Mouse (Mus musculus) left cerebral cortex, postnatal 36 days (tissue): Measurements from ENCODE around the gene Ddx18. TPM values are rescaled to one million over a fixed set of nuclear protein-coding genes. Genes with fewer than 3 reads are reported as not detected.

Experiments used
- DNase-seq, 2 experiments: peaks; one replicate each; pipeline ENCODE4 v3.0.0; 2021 to 2022; ENCODE audit warnings: low spot score in 2 of 2, mixed read lengths in 1 of 2
- intact Hi-C: fragments of 180-260 bp; cut with DNase I; formaldehyde crosslinking; loops from one replicate; pipeline ENCODE4 v1.15.1; 2025
- total RNA-seq, 2 experiments: library from RNA; stranded (reverse); gene quantifications; 2 replicates each; pipeline ENCODE4 v1.2.3; 2021

Gene Ddx18
- total RNA-seq = 10 to 100 TPM; 24.0 to 27.5 TPM

DNA sequence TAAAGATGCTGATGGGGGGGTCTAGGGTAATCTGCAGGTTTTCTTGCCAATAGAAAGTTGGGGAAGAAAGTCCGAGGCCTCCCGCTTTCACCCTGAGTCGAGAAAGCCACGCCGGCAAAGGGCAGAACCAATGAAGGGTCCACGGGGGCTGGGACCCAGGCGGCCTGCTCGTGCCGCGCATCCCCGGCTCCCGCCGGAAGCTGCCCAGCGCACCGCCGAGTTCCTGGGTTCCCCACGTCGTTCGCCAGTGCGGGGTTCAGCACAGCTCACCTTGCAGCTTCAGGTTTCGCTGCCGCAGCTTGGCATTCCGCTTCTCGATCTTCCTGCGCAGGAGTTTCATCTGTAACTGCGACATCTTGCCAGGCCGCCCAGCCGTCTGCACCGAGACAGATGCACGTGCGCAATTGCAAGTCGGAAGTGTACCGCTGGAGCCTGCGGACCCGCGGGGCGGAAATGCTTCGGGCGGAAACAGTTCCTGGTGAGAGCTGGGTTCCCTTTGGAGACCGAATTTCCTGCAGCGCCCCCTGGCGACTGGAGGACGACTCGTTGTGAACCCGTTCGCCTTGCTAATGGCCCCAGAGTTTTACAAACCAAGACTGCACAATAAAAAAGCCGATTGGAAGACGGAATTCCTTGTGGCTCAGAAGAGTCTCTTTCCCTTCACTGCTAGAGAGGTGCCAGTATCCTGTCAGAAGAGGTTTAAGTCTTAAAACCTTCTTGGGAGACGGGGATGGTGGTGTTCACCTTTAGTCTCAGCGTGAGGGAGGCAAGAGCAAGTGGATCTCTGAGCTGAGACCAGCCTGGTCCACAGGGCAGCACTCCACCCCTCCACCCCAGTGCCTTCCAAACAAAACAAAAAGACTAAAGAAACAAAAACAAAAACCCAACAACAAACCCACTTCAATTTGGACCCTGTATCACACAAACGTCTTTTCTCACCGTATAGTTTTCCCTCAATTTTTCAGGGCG lies at the start of gene Ddx18:
Gene Ddx18, minus strand, starts transcription at position 469 of the 969 bp plus-strand sequence.
- intact Hi-C loops = no loop called here
- peak; percentile 96 to 97 for DNase-seq

DNA sequence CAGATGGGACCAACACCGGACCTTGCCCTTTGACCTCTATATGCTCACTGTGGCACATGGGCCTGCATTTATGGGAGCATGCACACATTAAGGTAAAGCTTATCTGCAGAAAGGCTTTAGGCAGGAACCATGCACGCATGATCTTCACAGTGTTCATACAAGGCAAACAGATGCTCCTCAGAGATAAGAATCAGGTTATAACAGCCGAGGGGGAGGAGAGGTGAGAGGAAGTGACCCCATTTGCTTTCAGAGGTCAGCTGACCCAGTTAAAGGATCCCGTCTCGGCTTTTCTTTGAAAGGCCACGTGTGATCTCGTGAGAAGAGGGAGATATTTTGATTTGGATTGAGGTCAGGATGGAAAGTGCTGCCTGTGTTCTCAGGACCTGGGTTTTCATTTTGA lies 40.2 kb upstream of the Ddx18 start:
- intact Hi-C loops = no loop called here
- no peak for DNase-seq

DNA sequence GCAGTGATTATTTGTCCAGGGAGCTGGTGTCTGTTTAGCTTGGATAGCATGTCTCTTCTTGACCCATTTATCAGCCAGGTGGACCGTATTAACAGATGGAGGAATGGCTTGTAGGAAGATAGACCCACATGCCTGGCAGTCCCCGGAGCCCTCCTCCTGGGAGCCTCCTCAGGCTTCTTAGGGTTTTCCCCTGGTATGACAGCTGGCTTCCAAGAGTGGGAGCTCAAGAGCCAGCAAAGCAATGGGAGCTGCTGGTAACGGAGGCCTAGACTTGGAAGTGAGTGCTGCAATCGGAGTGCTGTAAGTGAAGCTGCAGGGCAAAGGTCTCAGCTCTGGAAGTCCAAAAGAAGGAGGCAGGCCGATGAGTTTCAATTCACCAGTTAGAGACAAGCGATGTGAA lies 37.3 kb upstream of the Ddx18 start:
- intact Hi-C loops = no loop called here
- DNase-seq = peak; percentile 18 to 29

DNA sequence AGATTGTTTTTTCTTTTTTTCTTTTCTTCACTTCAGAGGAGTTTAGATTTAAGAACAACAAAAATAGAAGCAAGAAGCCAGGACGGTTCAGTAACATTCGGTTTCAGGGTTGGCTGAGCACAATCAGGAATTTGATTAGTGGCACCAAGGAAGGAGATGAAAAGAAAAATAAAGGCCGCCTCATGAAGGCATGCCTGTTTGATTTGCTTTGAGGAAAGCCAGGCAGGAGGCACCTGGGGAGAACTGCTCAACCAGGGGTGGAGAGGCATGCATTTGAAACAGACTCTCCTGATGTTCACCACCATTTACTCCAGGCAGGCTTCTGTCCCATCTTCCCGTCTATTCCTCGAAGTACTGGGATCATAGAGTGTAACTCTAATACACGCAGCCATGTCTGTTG lies 34.1 kb upstream of the Ddx18 start:
- DNase-seq = no peak
- intact Hi-C loops = no loop called here

DNA sequence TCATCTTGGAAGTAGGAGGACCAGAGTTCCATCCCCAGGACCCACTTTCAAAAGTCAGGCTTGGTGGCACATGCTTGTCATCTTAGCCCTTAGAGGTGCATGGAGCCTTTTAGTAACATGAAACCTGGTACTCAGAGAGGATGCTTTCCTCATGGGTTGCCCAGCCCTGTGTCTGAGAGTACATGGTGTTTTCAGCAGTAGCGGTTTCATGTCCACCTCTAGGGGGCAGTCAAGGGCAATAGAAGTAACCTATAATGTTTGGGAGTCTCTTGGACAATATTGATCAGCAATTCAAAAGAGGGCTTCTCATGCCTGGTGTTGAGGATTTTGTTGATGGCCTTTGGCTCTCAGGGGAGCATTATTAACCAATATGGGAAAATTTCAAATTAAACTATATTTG lies 33.3 kb upstream of the Ddx18 start:
- intact Hi-C loops = no loop called here

DNA sequence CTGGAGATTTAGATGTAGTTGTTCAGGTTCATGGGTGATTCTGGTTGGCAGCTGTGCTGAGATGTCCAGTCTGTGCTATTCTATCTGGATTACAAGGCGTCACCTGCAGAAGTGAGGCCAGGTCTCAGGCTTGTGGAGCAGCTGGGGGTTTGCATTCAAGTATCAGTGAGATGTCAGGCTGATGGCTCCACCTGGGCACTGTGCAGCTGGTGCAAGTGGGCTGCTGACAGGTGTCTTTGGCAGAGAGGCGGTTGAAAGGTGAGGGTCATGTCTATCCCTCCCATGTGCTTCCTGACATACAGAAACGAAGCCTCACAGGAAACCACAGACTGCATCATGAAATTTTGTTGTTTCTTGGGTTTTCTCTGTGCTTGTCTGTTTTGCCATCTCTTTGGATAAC lies 30.6 kb upstream of the Ddx18 start:
- intact Hi-C loops = no loop called here
- no peak for DNase-seq

More for the DNA sequence above, 33.3 kb upstream of the Ddx18 start:
- DNase-seq = no peak

DNA sequence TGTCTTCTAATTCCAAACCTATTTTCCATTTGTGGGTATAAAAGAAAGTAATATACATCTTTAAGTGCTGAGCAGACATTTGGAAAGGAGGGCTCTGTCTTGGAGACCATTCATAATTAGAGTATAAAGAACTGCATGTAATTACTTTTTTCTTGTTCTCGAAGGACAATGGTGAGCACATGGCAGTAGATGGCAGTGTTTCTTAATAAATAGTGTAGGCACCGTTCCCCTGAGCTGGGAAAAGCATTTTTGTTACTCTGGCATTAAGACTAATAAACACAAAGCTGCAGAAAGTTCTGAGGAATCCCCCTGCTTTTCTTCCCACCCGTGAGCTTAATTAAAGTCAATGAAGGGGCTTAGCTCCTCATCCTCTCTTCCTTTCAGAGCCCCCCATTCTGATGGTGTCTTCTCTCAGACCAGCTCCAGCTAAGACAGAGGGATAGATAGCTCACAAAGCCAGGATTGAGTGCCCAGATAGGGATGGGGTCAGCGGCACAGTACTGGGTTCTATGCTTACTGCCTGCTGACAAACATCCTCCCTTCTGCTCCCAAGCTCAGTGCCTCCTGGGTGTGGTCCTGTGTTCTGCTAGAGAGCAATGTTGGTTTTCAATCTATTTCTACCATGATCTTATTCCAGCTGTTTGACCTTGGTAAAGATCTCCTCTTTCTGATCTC lies 29.3 kb upstream of the Ddx18 start:
- DNase-seq = no peak
- intact Hi-C loops = no loop called here

DNA sequence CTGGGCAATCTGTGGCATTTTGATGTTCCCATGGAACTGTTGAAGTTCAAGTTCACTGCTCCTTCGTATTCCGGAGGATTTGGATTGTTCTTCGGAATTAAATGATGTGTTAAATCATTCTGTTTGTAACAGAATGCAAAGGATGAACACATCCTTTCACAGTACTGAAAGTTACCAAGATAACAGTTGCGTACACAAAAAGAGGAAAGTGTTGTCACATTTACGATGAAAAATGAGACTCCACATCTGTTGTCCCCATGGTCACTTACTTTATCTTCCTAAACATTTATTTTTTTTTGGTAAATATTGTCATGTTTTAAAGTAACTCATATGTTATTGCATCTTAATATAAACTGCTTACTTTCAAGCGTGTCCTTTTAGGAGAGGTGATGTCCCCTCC lies 17.0 kb upstream of the Ddx18 start:
- intact Hi-C loops = no loop called here

DNA sequence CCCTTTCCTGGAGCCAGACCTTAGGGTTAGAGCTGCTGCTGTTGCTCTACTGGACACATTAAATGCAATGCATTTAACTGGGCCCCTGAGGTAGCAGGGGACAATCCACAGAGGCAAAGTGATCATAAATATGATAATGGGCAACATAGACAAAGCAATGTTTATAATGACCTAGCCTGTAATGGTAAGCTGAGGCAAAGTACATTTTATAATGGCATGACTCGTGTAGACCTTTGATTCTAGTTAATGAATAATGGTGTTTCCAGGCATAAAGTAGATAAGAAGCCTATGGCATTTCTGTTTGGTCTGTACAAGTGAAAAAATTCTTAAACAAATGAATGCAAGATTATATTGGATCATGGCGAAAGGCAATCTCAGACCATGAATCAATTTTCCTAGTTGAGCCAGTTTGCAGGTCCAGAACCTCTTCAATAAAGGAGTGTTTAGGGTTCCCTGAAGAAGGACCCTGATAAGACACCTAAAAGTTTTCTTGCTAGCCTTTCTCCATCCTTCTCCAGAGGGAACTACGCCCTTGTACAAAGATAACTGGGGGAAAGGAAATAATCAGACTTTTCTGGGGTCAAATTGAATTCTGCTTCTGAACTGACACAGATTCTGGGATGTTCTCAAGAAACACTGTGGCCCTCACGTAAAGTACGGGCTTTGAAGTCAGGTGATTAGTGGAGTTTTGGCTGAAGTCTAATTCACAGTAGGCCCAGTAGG lies 13.5 kb upstream of the Ddx18 start:
- no peak for DNase-seq
- intact Hi-C loops = no loop called here

More for the DNA sequence above, 17.0 kb upstream of the Ddx18 start:
- no peak for DNase-seq

DNA sequence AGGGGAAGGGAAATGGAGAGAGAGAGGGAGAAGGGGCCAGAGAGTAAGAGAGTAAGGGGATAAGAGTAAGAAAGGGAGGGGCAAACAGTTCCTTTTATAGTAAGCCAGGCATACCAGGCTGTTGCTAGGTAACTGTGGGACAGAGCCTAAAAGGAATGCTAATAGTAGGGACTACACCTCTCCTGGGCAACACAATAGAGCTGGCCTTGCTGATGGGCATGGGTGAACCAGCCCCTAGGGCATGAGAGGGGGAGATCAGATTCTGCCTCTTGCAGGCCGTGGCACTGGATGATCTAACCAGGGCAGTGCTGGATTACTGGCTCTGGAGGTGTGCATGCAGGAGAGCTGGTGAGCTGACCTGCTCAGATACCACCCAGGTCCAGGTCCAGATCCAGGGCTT lies 9.7 kb upstream of the Ddx18 start:
- intact Hi-C loops = no loop called here
- no peak for DNase-seq

DNA sequence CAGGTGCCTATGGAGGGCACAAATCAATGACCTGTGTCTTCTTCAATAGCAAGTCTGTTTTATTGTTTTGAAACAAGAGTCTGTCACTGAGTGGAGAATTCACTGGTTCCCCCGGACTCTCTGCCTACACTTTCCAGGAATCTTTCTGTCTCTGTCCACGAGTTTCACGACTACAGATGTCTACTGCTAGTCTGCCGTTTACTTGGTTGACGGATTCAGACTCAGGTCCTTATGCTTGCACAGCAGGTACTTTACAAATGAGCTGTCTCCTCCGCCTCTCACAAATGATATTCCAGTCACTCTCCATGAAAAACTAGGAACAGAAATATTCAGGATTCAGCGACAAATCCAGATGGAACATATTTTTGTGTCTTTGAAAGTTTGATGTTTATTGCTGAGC lies 2.7 kb upstream of the Ddx18 start:
- intact Hi-C loops = no loop called here
- no peak for DNase-seq

DNA sequence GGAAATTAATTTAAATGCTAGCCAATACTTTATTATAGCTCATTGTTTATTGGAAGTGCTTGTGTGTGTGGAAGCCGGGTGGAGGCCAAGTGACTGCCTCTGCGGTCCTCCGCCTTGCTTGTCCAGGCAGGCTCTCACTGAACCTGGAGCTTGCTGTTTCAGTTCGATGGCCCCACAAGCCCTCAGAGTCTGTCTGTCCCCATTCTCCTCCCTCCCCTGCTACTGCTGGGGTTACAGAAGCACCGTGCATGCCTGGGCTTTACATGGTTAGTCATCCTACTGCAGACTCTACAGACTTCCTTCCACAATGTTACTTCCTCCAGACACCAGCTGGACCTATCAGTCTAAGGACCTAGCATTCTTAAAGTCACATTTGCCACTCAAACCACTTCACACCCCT lies 9.9 kb downstream of the Ddx18 start:
- DNase-seq = no peak
- intact Hi-C loops = no loop called here

DNA sequence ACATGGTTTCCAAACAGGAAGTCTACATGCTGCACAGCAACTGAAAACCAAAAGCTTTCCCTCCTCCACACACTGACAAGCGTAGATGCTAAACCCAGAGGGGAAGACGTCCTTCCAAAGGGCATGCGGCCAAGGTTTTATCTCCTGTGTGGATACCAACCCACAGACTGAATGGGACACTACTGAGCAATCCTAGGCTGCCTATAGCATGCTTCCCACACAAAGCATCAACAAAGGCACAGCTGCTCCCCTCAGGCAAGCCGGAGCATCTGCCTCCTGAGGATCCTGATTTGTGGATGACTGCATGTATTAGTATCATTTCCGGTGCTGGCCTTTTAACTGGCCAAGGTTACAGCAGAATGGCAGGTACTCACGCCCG lies 16.3 kb downstream of the Ddx18 start:
- intact Hi-C loops = loop anchor here (5.0 kb wide), 1 partner anchor 109 kb away; no protein-coding TSS in a partner anchor
- DNase-seq = peak; percentile 24 to 38

DNA sequence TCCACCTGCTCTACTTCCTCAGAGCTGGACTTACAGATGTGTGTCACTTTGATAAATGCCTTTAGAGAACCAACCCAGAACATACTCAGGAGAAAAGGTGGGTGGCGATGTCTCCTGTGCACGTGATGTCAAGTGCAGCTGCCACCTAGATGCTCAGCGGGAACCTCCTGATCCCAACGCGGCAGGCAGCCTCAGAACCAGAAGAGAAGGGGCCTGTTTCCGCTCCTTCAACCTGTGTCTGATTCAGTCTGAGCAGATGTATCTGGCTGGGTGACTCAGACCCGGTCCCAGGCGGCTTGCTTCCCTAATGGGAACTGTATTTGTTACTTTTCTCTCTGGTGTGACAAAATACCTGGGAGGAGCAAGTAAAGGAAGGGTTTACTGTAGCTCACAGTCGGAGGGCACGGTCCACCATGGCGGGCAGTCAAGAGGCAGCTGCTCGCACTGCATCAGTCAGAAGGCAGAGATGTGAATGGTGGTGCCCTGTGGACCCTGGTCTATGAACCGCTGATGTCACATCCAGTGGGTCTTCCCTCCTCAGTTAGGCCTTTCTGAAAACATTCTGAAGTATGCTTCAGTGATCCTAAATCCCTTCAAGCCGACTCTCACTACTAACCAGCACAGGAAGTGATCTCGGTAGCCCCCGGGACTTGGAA lies 16.9 kb downstream of the Ddx18 start:
- intact Hi-C loops = loop anchor here (5.0 kb wide), 1 partner anchor 109 kb away; no protein-coding TSS in a partner anchor
- no peak for DNase-seq

DNA sequence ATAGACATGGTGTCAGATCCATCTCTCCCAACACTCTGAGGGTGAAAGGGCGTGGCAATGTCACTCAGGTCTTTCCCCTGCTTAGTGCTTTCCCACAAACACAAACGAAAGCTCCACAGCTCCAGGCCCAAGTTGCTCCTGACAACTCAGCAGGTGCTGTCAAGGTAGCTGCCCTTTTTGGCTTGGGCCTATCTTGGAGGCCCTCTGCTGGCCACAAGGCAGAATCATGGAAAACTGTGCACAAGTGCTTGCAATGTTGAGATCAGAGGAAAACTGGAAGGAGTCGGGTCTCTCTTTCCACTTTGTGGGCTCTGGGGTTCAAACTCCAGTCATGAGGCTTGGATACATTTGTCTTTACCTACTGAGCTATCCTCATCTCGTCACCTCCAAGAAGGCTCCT lies 18.3 kb downstream of the Ddx18 start:
- no peak for DNase-seq
- intact Hi-C loops = loop anchor here (10.0 kb wide), 1 partner anchor 965 kb away; no protein-coding TSS in a partner anchor

DNA sequence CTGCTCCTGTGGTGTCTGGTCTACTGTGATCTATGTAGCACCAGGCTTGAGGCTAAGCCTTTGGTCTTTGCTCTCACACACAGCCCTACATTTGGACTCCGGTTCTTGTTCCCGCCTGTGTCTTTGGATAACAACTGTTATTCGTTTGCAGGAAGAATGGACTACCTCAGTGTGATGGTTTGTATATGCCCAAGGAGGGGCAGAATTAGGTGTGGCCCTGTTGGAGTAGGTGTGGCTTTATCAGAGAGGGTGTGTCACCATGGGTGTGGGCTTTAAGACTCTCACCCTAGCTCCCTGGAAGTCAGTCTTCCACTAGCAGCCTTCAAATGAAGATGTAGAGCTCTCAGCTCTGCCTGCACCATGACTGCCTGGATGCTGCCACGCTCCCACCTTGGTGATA lies 19.1 kb downstream of the Ddx18 start:
- intact Hi-C loops = loop anchor here (10.0 kb wide), 1 partner anchor 964 kb away; no protein-coding TSS in a partner anchor
- no peak for DNase-seq

DNA sequence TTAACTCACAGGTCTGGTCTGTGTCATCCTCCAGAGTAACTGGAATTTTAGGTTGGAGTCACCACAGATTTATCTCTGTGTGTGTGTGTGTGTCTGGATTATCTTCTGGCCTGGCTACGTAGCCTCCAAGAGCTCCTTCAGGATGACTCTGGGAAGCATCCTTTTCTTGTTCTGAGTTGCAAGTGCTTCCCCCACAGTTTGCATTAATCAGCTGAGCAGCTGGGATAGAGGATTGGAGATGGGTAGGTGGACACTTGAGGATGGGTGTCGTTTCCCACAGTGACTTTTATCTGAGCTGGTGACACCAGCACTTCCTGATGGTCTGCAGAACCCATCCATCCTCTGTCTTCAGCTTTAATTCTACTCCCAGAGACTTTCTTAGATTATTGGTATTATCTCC lies 20.9 kb downstream of the Ddx18 start:
- intact Hi-C loops = loop anchor here (10.0 kb wide), 1 partner anchor 962 kb away; no protein-coding TSS in a partner anchor
- peak in 1 of 2 experiments; percentile 27 for DNase-seq

DNA sequence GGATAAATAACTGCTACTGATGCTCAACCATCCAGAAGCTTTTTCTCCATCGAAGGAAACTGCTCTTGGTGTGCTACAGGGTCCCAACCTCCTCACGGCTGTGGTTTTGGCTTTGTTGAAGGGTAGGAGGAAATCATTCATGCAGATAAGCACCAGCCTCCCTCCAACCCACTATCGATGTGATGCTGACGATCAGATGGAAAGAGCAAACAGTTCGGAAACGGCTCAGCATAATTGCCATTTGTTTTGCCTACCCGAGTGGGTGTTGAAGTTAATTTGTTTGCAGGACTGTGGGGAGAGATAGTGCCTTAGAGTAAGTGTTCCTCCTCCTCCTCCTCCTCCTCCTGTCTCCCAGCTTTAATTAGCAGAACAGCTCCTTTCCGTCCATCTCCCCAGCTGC lies 27.4 kb downstream of the Ddx18 start:
- DNase-seq = no peak
- intact Hi-C loops = loop anchor here (10.0 kb wide), 1 partner anchor 956 kb away; no protein-coding TSS in a partner anchor

DNA sequence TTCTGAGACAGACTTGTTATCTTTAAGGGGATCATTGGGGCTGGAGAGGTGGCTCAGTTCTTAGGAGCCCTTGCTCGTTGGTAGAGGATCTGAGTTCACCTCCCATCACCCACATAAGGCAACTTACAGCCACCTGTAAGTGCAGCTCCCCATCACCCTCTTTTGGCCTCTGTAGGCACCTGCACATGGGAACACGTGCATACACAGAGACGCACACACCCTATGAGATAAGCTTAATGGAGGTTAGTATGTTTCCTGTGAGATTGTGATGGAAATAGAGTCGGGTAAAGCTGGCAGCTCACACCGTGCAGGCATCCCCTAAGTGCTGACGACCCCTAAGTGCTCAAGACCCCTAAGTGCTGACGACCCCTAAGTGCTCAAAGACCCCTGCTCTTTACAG lies 36.4 kb downstream of the Ddx18 start:
- intact Hi-C loops = no loop called here

More for the DNA sequence above, 36.4 kb downstream of the Ddx18 start:
- DNase-seq = no peak
